Mouse (Mus musculus): ENCODE measurements around the gene Elavl4. TPM values are rescaled to one million over a fixed set of nuclear protein-coding genes. Genes with fewer than 3 reads are reported as not detected.

Elavl4 gene
- 442 and 527 TPM in 2 replicates for polyA plus RNA-seq (2015; fragmentation: Nextera tagmentation; extraction: Ambion mirVana)

DNA sequence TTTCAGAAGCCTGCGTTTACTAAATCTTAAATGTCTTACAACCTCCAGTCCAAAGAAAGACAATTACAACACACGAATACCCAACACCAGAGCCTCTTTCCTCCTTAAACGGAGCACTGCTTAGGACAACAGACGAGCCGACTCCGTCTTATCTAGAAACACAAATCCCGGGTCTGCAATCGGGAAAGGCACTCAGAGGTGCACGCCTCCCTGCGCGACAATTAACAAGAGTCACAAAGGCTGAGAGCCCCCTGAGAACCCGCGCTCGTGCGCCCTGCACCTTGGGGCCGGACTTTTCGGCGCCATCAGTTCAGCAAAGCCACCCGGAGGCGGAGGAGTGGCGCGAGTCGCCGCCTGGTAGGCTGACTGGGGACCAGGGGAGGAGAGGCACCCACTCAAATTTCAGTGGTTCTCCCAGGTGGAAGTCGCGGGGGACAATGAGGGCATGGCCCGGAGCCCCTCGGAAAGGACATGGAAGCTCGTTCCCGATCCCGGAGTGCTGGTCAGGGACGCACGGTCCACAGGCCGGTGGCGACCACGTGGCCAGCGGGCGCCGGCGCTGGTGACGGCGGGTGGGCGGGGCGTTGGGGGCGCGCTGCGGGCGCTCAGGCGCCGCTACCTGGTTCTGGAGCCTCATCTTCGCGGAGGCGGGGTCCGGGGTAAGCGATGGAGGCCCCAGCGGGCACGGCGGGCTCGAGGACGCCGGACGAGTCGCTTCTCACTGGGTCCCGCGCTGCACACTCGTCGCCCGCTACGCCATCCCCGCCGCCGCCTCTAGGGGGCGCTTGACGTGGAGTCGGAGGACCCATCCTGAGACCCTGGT, at the start of gene Elavl4:
Gene Elavl4 (minus strand): TSS at position 732 of the 823 bp plus-strand sequence.
- peak within 1 kb of the TSS; percentile 67 for H3K4me2 ChIP-seq
- WGBS: under 1% methylated on average over 75 of the region's 75 CpGs
- H3K4me1 ChIP-seq (replicated peaks): peaks cover 8% of the 10 kb centered on the region; the same call in 1 of the 2 replicates
- no peaks in the 10 kb centered on the region for H3K27me3 ChIP-seq
- H3K4me3 ChIP-seq: peak within 1 kb of the TSS; percentile 55
- H3K27ac ChIP-seq (replicated peaks): peak within 1 kb of the TSS; percentile 89
- ATAC-seq (ENCODE audit: low read depth): peak; percentile 97
- H3K36me3 ChIP-seq: no peaks in the 10 kb centered on the region
- peak within 1 kb of the TSS; percentile 73 for H3K9ac ChIP-seq
- no peaks in the 10 kb centered on the region for H3K9me3 ChIP-seq

DNA sequence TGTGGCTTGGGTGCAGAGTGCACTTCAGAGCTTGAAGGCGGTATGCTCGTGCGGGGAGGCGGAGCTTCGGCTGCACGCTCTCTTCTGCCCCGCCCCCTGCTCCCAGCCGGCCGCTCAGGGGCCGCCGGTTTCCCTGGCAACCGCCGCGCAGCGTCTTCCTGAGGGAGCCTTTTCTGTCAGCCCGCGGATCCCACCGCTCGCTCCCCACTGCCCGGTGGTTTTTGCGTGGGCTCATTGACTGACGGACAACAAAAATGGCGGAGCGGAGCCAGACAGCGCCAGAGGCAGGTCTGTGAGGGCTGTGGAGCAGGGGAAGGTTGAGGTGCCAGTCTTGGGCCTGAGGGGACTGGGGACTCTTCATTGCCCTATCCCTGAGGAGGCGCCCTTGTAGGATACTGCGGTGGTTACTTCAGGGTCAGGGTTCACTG, 45.9 kb upstream of the Elavl4 start, which contains the start of gene Agbl4:
Gene Agbl4 (plus strand): TSS at position 44 of the 428 bp plus-strand sequence.
- ATAC-seq (ENCODE audit: low read depth): peak; percentile 98
- no peaks in the 10 kb centered on the region for H3K36me3 ChIP-seq
- peak within 1 kb of the TSS; percentile 63 for H3K4me3 ChIP-seq
- H3K4me2 ChIP-seq: peak within 1 kb of the TSS; percentile 60
- peak within 1 kb of the TSS; percentile 70 for H3K9ac ChIP-seq
- H3K4me1 ChIP-seq (replicated peaks): peaks cover 12% of the 10 kb centered on the region; the same call in 1 of the 2 replicates
- H3K27ac ChIP-seq (replicated peaks): no peak within 1 kb of the TSS
- H3K9me3 ChIP-seq: no peaks in the 10 kb centered on the region
- WGBS: under 1% methylated on average over 27 of the region's 27 CpGs
- H3K27me3 ChIP-seq: no peaks in the 10 kb centered on the region

DNA sequence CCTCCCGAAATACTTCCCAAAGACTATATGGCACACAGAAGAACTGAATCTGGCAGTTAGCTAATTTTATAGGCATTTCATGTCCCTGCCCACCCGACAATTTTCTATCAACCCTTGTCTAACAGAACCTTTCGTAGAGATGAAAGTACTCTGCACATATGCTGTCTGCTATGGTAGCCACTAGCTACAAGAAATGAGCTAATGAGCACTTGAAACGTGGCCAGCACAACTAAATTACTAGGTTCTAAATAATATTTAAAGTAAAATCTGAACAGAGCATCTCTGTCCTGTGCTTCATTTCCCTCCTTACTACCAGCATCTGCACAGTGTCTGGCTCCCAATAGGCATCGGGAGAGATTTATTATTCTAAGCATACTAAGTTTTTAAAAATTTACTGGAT, 44.5 kb upstream of the Elavl4 start:
- H3K4me2 ChIP-seq: no peak overlapping the region
- H3K27me3 ChIP-seq: no peaks in the 10 kb centered on the region
- H3K36me3 ChIP-seq: no peaks in the 10 kb centered on the region
- no peak overlapping the region for H3K9ac ChIP-seq
- H3K4me3 ChIP-seq: no peak overlapping the region
- peaks cover 12% of the 10 kb centered on the region; the same call in 1 of the 2 replicates for H3K4me1 ChIP-seq (replicated peaks)
- ATAC-seq (ENCODE audit: low read depth): no peak
- no peaks in the 10 kb centered on the region for H3K9me3 ChIP-seq
- no peak overlapping the region for H3K27ac ChIP-seq (replicated peaks)
- 88% methylated on average over 5 of the region's 5 CpGs for WGBS

DNA sequence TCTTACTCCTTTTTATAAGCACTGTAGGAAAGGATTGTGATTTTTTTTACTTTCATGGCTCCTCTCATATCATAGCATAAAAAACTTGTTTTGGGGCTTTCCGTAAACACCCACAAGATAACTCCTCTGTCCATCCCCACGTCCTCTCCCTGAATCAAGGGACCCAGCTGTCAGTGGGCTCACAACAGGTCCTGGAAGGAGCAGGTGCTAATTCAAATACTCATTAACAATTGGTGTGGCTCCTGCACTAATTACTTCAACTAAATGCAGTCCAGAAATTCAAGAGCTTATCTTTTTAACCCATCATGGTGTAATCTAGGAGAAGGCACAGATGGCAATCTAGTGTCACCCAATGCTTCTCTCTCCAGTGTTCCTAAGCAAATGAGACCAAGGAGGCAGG, 8.9 kb upstream of the Elavl4 start:
- no peaks in the 10 kb centered on the region for H3K36me3 ChIP-seq
- ATAC-seq (ENCODE audit: low read depth): no peak
- 34% methylated on average over 2 of the region's 2 CpGs for whole genome bisulfite sequencing
- no peaks in the 10 kb centered on the region for H3K4me1 ChIP-seq (replicated peaks)
- H3K4me3 ChIP-seq: no peak overlapping the region
- no peaks in the 10 kb centered on the region for H3K9me3 ChIP-seq
- no peaks in the 10 kb centered on the region for H3K27me3 ChIP-seq
- no peak overlapping the region for H3K9ac ChIP-seq
- H3K4me2 ChIP-seq: no peak overlapping the region
- H3K27ac ChIP-seq (replicated peaks): no peak overlapping the region

DNA sequence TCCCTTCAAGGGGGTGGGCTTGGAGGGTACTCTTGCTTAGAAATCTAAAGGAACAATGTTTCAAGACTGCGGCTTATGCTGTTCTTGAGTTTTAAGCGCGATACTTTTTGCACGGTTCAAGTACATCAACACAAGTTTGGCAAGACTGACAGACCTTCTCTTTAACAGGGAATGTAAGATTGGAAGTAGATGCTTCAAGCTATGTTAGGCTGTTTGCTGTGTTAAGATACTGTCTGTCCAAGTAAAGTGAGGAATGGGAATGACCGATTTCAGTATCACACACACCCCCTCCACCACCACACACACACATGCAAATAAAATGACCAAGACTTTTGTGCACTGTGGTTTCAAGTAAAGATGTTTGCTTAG, 276 bp upstream of the Elavl4 start:
- Histone ChIP-seq H3K36me3 (no peaks in the 10 kb centered on the region), H3K9ac (peak overlapping the region; percentile 73), H3K27ac (replicated peaks) (peak overlapping the region; percentile 89), H3K4me1 (replicated peaks) (peaks cover 8% of the 10 kb centered on the region; the same call in 1 of the 2 replicates), H3K9me3 (no peaks in the 10 kb centered on the region), H3K4me2 (peak overlapping the region; percentile 67), H3K27me3 (no peaks in the 10 kb centered on the region), H3K4me3 (peak overlapping the region; percentile 55)
- WGBS: 9% methylated on average over 5 of the region's 5 CpGs
- peak; percentile 36; the same call in 1 of the 2 replicates for ATAC-seq (ENCODE audit: low read depth)

DNA sequence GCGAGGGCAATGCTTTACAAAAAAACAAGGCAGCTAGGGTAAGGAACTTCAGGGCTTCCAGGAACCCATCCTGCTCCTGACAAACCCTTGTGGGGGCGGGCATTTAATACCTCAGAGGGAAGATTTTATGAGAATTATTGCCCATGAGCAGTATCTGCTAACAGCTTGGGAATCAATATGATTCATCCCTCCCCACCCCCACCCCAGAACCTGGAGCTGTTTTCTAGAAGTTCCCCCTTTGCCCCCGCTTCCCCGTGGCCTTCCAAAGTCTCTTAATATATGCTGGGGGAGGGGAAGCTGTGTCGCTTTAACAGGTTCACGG, 892 bp downstream of the Elavl4 start:
- Histone ChIP-seq H3K36me3 (no peaks in the 10 kb centered on the region), H3K27me3 (no peaks in the 10 kb centered on the region), H3K9ac (peak overlapping the region; percentile 73), H3K4me2 (peak overlapping the region; percentile 67), H3K9me3 (no peaks in the 10 kb centered on the region), H3K4me1 (replicated peaks) (peaks cover 8% of the 10 kb centered on the region; the same call in 1 of the 2 replicates), H3K4me3 (peak overlapping the region; percentile 55), H3K27ac (replicated peaks) (peak overlapping the region; percentile 89)
- ATAC-seq (ENCODE audit: low read depth): peak; percentile 3; the same call in 1 of the 2 replicates
- WGBS: 7% methylated on average over 6 of the region's 6 CpGs

DNA sequence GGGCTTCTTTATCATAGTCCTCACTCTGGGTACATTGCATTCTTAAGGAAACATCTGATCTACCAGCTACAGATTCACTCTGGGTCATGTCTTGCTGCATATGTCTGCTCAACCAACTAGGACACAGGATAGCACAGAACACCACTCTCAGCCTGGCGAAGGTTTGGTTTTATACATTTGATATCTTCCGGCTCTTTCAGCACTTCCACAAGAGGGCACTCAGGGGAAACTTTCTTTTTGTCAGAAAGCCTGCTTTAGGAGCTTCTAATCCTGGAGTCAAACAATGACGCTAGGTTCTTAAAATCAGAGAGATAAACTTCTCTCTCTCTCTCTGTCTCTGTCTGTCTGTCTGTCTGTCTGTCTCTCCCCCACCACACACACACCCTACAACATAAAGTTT, 27.8 kb downstream of the Elavl4 start:
- Histone ChIP-seq H3K9me3 (no peaks in the 10 kb centered on the region), H3K4me2 (no peak overlapping the region), H3K9ac (no peak overlapping the region), H3K27ac (replicated peaks) (no peak overlapping the region), H3K36me3 (no peaks in the 10 kb centered on the region), H3K27me3 (no peaks in the 10 kb centered on the region), H3K4me3 (no peak overlapping the region), H3K4me1 (replicated peaks) (no peaks in the 10 kb centered on the region)
- no peak for ATAC-seq (ENCODE audit: low read depth)
- 66% methylated on average over 3 of the region's 3 CpGs for WGBS

DNA sequence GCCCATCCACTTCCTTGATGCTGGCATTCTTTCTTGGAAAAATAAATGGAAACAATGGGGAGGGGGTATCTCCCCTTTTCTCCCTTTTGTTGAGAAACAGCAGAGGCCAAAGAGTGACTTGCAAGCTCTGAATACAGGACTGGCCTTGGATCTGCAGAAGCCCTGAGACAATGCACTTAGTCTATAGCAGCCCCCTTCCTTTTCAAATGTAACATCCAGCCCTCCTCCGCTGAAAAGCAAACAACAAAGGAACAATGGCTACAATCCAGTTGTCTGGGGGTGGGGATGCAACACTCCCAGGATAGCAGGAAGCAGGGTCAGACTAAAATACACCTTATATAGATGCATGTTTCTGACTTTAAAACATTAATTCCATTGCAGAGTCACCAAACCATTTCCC, 39.6 kb downstream of the Elavl4 start:
- Histone ChIP-seq H3K9me3 (no peaks in the 10 kb centered on the region), H3K4me1 (replicated peaks) (no peaks in the 10 kb centered on the region), H3K9ac (no peak overlapping the region), H3K27ac (replicated peaks) (no peak overlapping the region), H3K4me3 (no peak overlapping the region), H3K4me2 (no peak overlapping the region), H3K27me3 (no peaks in the 10 kb centered on the region), H3K36me3 (no peaks in the 10 kb centered on the region)
- no peak for ATAC-seq (ENCODE audit: low read depth)
- 7% methylated on average over 1 of the region's 1 CpGs for WGBS

DNA sequence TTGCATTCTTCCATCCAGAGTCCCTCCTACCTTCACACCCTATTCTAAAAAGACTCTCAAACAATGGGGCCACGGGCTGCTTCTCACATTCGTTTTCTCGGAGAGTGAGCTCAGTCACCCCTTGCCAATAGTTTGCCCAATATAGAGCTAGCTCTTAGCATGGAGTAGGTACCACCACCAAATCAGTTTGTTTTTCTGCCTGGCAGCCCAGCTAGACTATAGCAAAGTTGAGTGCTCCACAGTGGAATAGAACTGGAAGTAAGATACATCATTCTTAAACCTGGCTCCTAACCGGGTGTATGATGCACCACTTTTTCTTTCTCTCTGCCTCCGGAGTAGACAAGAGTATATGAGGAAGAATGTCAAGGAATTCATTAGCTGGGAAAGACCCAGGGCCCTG, 44.7 kb downstream of the Elavl4 start:
- no peaks in the 10 kb centered on the region for H3K9me3 ChIP-seq
- no peak overlapping the region for H3K27ac ChIP-seq (replicated peaks)
- H3K27me3 ChIP-seq: no peaks in the 10 kb centered on the region
- no peak for ATAC-seq (ENCODE audit: low read depth)
- peaks cover 6% of the 10 kb centered on the region for H3K4me1 ChIP-seq (replicated peaks)
- H3K36me3 ChIP-seq: no peaks in the 10 kb centered on the region
- 51% methylated on average over 5 of the region's 5 CpGs for WGBS
- no peak overlapping the region for H3K4me3 ChIP-seq
- H3K9ac ChIP-seq: no peak overlapping the region
- no peak overlapping the region for H3K4me2 ChIP-seq

DNA sequence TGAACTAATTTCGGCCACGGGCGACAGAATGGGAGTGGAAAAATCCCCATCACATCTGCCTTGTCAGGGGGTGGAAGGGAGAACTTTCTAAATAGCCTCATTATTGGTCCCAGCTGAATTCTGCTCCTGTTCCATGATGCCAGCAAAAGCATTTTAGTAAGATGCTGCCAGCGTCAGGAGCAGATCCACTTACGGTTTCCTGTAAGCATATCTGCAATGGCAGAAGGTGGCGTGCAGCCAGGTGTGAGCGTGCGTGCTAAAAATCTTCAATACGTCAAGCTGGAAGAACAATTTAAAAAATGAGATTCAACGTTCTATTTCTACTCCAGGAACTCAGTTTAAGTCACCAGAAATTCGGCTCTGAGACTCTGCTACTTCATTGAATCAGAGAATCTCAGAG, 45.1 kb downstream of the Elavl4 start:
- no peaks in the 10 kb centered on the region for H3K36me3 ChIP-seq
- 67% methylated on average over 11 of the region's 11 CpGs for WGBS
- no peak for ATAC-seq (ENCODE audit: low read depth)
- H3K9me3 ChIP-seq: no peaks in the 10 kb centered on the region
- H3K4me1 ChIP-seq (replicated peaks): peaks cover 6% of the 10 kb centered on the region
- H3K9ac ChIP-seq: no peak overlapping the region
- no peak overlapping the region for H3K4me2 ChIP-seq
- H3K27ac ChIP-seq (replicated peaks): no peak overlapping the region; the same call in 1 of the 2 replicates
- H3K4me3 ChIP-seq: no peak overlapping the region
- H3K27me3 ChIP-seq: no peaks in the 10 kb centered on the region

DNA sequence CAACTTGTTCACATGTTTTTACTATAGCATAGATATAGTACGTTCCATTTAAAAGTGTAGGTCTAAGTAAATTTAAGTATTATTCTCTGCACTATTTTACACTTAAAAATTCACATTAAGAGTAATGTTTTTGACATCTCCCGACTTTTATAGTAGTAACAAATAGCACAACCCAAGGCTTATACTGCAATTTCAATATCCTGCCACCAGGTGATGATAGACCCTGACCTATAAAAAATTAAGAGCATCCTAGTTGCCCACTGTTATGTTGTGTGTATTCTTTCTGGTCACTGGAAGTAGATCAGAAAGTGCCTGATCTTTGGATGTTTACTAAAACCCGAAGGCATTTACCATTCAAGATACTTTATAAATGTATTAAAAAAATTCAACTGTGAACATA, 55.9 kb downstream of the Elavl4 start:
- peaks cover 15% of the 10 kb centered on the region for H3K4me1 ChIP-seq (replicated peaks)
- no peaks in the 10 kb centered on the region for H3K36me3 ChIP-seq
- WGBS: 84% methylated on average over 3 of the region's 3 CpGs
- H3K9ac ChIP-seq: no peak overlapping the region
- H3K4me2 ChIP-seq: no peak overlapping the region
- no peaks in the 10 kb centered on the region for H3K9me3 ChIP-seq
- H3K4me3 ChIP-seq: no peak overlapping the region
- no peaks in the 10 kb centered on the region for H3K27me3 ChIP-seq
- ATAC-seq (ENCODE audit: low read depth): no peak
- no peak overlapping the region for H3K27ac ChIP-seq (replicated peaks)

DNA sequence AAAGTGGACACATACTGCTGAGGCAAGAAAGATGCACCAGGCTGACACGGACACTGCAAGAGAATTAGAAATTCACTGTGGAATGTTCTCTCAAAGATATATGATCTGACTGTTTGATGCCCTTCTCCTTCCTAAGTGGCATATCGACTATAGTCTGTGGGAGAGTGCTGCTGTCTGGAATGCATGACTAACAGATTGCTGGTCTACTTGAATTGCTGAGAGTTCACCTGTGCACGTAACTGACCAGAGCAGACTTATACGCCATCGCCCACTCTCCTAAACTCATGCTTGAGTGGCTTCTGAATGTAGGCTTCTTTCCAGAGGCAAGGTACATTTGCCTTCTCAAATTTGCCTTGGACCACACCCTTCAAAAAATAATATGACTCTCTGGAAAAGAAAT, 58.5 kb downstream of the Elavl4 start:
- 38% methylated on average over 5 of the region's 5 CpGs for WGBS
- Histone ChIP-seq H3K4me2 (peak overlapping the region; percentile 60), H3K9ac (no peak overlapping the region), H3K4me1 (replicated peaks) (peaks cover 24% of the 10 kb centered on the region), H3K27ac (replicated peaks) (peak overlapping the region; percentile 91), H3K27me3 (no peaks in the 10 kb centered on the region), H3K36me3 (no peaks in the 10 kb centered on the region), H3K4me3 (no peak overlapping the region), H3K9me3 (no peaks in the 10 kb centered on the region)
- 0 out of 2 replicates have a peak, but pooled peaks have one; percentile 12 for ATAC-seq (ENCODE audit: low read depth)
